24 mouse cellular contexts compared by ENCODE assay signal in the genomic region with DNA sequence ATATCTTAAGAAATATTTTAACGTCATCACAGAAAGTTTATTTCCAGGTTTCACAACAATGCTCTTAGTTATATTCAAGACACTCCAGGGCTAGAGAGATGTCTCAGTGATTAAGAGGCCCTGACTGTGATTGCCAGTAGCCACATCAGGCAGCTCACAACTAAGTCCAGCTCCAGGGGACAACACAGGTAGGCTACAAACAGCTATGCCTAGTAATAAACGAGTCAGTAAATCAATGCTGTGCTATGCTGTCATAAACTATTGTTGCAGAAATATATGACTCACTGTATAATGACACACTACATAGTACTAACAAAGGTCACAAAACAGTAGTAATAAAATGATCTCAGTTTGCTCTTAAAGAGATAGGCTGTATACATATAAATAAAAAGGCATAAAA. TPM values are rescaled to one million over a fixed set of nuclear protein-coding genes. Genes with fewer than 3 reads are reported as not detected.
"Had no signal": no experiment of that assay in that cellular context is flagged by ENCODE, and none has a peak within 500 bp of the region (broad histone marks: within the 10 kb centered on the region; RNA-seq: fewer than 3 reads in every experiment).

No protein-coding gene starts in this region.

- H3K27ac ChIP-seq: limb, embryonic 10.5 days; limb, embryonic 13.5 days; liver, embryonic 13.5 days; midbrain, embryonic 12.5 days; midbrain, embryonic 15.5 days; neural tube, embryonic 13.5 days had no signal

- DNase-seq: kidney, adult 18-20 months; kidney, adult 9 months; kidney, postnatal 25 days; liver; liver, embryonic 13.5 days; lung, adult 2 months; lung, postnatal 14 days; lung, postnatal 4 days; retina, postnatal 1 day; spleen, adult 18-20 months; thymus, adult 2 months; thymus, postnatal 14 days; thymus, postnatal 4 days had no signal

- H3K4me3 ChIP-seq: limb, embryonic 10.5 days; limb, embryonic 13.5 days; liver, embryonic 13.5 days; midbrain, embryonic 12.5 days; midbrain, embryonic 15.5 days; myocyte; neural tube, embryonic 13.5 days had no signal

- H3K27me3 ChIP-seq: limb, embryonic 13.5 days; liver, embryonic 13.5 days; midbrain, embryonic 12.5 days; midbrain, embryonic 15.5 days; neural tube, embryonic 13.5 days had no signal

- H3K9ac ChIP-seq: limb, embryonic 13.5 days; liver, embryonic 13.5 days; midbrain, embryonic 12.5 days; midbrain, embryonic 15.5 days; neural tube, embryonic 13.5 days had no signal

- H3K4me2 ChIP-seq: limb, embryonic 13.5 days; liver, embryonic 13.5 days; midbrain, embryonic 12.5 days; midbrain, embryonic 15.5 days; neural tube, embryonic 13.5 days had no signal

- H3K4me1 ChIP-seq: limb, embryonic 10.5 days; limb, embryonic 13.5 days; liver, embryonic 13.5 days; midbrain, embryonic 12.5 days; midbrain, embryonic 15.5 days; neural tube, embryonic 13.5 days had no signal

- ATAC-seq: inflammation-experienced regulatory T-cells, adult 6 months; midbrain, embryonic 15.5 days had no signal

- H3K9me3 ChIP-seq: limb, embryonic 10.5 days; limb, embryonic 13.5 days; liver, embryonic 13.5 days; midbrain, embryonic 12.5 days; midbrain, embryonic 15.5 days; neural tube, embryonic 13.5 days had no signal

RNA-seq across cellular contexts. Expression of gene Fbln5, which starts 57.5 kb away (rescaled TPM):
- total RNA-seq: megakaryocyte progenitor cell, adult 5-6 weeks; megakaryocyte-erythroid progenitor cell, adult 5-6 weeks; monocyte, adult 5-6 weeks; neutrophil, adult 5-6 weeks had no signal
- polyA plus RNA-seq: inflammation-experienced regulatory T-cells, adult 6 months had no signal
